Mouse (Mus musculus) CD8-positive naive resting alpha-beta T cell, adult 57 days (primary cell): Measurements from ENCODE around the gene Nt5dc2. TPM values are rescaled to one million over a fixed set of nuclear protein-coding genes. Genes with fewer than 3 reads are reported as not detected.

Experiments
- total RNA-seq: library from RNA; stranded (reverse); gene quantifications from one replicate; pipeline ENCODE4 v1.2.4, GENCODE M21; 2023

Nt5dc2 gene
- 1.9 TPM for total RNA-seq

DNA sequence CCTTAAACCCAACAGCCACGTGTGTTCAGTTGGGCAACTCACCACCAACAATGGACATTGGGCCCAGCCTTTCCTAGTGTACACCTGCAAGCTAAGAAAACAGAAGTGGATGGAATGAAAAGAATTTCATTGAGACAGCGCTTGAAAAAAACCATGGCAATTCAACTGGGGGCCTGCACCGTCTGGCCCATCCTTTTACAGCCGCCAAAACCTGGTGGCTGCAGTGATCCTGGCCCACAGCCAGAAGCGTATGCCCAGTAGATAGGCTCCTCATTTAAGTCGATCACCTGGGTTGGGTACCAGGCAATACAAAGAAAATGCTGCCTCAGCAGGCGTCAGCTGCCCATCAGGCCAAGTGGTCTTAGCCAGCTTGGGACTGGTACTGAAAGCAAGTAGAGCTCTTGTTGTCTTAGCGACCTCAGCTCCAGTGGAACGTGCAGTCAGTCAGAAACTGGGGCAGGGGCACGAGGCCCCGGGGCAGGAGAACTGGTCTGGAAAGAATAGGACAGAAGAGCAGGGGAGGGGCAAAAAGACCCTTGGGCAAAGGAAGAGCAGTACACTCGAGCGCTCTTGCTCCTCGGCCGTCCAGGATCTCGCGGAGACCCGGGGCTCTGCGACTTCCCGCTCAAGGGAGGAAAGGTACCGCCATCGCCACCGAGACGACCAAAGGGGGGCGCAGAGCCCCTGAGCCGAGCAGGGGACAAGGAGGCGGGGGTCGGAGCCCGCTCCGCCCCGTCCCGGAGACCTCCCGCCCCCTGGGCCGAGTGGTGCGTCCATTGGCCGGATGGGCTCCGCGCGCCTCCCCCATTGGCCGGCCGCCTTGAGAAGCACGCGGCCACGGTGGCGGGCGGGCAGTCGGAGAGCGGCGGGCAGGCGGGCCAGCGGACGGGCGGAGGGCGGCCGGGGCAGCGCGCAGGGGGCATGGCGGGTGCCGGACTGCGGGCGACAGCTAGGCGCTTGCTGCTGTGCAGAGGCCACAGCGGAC lies at the start of gene Nt5dc2:
Nt5dc2 (plus strand) TSS at position 818 of the 985 bp plus-strand sequence.

DNA sequence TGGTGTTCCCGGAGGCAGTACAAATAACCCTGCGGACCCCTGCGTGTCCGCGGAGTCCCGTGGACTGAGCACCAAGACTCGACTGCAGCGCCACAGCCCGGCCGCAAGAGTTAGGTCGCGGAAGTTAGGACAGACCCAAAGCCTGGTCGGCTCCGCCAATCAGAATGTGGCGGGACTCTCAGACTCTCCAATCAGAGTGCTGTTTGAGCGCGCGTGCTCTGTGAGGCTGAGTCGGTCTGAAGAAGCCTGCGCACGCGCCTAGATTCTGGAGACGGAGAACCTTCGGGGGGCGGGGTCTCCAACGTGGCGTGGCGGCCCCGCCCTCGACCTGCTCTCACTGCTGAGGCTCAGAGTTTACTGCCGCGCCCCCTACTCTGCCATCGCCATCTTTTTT lies 2.0 kb upstream of the Nt5dc2 start, which contains the start of gene Smim4:
Smim4 (minus strand) TSS at position 131 of the 394 bp plus-strand sequence.

DNA sequence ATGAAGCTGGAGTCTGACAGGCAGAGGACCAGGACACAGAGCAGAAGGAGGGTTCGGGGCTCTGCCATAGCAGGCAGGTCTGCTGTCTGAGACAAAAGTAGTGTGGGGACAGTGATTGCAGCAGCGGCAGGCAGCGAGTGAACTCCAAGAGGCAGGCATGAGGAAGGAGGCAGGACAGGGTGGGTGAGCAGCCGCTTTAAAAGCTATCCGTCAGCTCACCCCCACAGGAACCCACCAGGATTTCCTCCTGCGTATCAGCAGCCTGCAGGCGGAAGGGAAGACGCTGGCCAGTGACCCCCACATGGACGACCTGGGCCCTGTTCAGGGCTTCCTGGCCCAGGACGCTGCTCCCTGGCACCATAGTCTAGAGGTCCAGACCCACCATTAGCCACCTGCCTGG lies 37.6 kb downstream of the Nt5dc2 start, which contains the start of gene Stab1:
Stab1 (minus strand) TSS at position 217 of the 400 bp plus-strand sequence.

Other genes with a start within 250 kb of the Nt5dc2 start
- not detected for gene Itih4, start 244.6 kb upstream of the Nt5dc2 start, total RNA-seq
- not detected for gene Itih3, start 207.3 kb upstream of the Nt5dc2 start, total RNA-seq
- gene Itih1, start 187.8 kb upstream of the Nt5dc2 start, total RNA-seq = not detected
- gene Nek4, start 179.7 kb upstream of the Nt5dc2 start, total RNA-seq = 3.5 TPM
- 9.5 TPM for gene Glt8d1, start 129.7 kb upstream of the Nt5dc2 start, total RNA-seq
- gene Spcs1, start 129.4 kb upstream of the Nt5dc2 start, total RNA-seq = 80.2 TPM
- 70.3 TPM for gene Pbrm1, start 111.9 kb upstream of the Nt5dc2 start, total RNA-seq
- 261 TPM for gene Gnl3, start 111.9 kb upstream of the Nt5dc2 start, total RNA-seq
- 48.7 TPM for gene Smim4, start 2.1 kb upstream of the Nt5dc2 start, total RNA-seq
- 1.0 TPM for gene Stab1, start 37.6 kb downstream of the Nt5dc2 start, total RNA-seq
- not detected for gene Tnnc1, start 77.3 kb downstream of the Nt5dc2 start, total RNA-seq
- 400 TPM for gene Nisch, start 85.9 kb downstream of the Nt5dc2 start, total RNA-seq
- gene Sema3g, start 86.8 kb downstream of the Nt5dc2 start, total RNA-seq = not detected
- gene Phf7, start 120.3 kb downstream of the Nt5dc2 start, total RNA-seq = 10.4 TPM
- gene Bap1, start 120.4 kb downstream of the Nt5dc2 start, total RNA-seq = 104 TPM
- gene Dnah1, start 192.8 kb downstream of the Nt5dc2 start, total RNA-seq = 0.06 TPM
- 39.8 TPM for gene Capn7, start 205.6 kb downstream of the Nt5dc2 start, total RNA-seq